Mouse (Mus musculus) CD4-positive, CD25-positive, alpha-beta regulatory T cell, adult 4 months (primary cell): ENCODE results near the gene 2010003K11Rik. TPM values are rescaled to one million over a fixed set of nuclear protein-coding genes. Genes with fewer than 3 reads are reported as not detected.
A peak's percentile ranks its signal among the peaks of the same experiment; 100 is the strongest.

Source experiments
- ATAC-seq: one replicate; pipeline ENCODE4 v1.8.0; 2017
- polyA plus RNA-seq, 2 experiments: library from polyadenylated mRNA; unstranded; fragments of 100-300 nt; shearing (Covaris generic); gene quantifications; one replicate each; pipeline ENCODE4 v1.2.1; 2017

Gene 2010003K11Rik
- polyA plus RNA-seq, result not detected

DNA sequence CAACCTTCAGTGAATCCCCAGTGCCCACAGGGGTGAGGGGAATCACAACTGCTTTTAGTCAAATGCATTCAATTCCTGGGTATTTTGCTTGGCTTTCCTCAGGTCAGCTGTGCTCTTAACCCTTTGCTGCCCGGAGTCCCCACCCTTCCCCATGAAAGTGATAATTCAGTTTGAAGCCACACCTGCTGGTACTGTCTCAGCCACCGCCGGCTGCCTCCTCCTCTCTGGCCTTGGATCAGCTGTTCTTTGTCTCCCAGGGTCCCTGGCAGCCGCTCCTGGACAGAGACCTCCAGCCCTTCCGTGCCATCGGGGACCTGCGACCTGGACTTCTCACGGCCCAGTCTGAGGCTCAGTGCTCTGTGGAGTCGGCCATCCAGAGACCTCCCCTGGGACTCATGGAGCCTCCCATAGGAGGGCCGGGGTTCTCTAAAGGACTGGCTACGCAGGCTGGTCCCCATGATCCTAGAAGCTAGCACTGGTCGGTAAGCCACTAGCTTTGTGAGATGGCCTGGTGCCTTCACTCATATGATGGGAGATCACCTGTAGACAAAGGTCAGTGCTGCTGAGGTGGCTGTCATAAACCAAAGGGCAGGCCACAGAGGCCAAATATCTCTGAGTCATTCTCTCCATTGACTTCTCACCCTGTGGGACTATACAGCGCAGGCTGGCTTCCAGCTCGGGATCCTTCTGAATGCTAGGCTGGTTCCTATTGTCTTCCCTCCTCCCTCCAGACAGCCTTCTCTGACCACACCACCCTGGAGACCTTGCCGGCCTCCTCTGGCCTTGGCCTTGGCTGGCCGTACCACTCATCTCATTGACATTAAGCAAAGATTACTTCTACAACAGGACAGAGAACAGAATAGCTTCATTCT, at the start of gene 2010003K11Rik:
TSS of gene 2010003K11Rik (minus strand) at position 522 of the 872 bp plus-strand sequence.
- ATAC-seq, result no peak

DNA sequence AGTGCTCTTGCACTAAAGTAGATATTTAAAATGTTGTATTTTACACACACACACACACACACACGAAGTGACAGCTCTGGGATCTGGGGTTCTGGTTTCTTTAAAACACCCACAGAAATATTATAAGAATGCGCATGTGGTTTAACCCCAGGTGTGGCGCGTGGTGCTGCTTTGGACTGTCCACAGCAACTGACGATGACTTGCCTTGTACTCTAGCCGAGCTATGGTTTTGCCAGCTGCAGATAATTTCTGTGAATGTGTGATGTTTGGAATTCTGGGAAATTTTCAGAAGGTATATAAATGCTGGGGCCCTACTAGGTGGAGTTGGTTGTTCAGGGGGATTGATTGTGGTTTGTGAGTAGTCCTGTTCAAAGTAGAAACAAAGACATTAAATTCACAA, 49.4 kb upstream of the 2010003K11Rik start:
- no peak for ATAC-seq

DNA sequence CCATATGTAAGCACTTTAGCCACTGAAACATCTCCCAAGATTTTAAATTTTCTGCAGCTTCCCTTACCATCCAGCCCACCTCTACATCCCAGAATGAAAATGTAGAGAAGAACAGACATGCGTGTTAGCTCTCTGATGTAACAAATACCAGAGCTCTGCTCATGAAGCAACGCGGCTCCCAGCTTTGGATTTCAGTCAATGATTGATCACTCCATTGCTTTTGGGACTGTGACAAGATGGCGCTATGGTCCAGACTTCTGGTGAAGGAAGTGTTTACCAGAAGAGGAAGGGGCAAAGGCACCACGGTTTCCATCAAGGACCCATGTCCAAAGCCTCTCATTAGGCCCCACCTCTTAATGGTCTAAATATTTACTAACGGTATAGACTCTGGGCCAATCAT, 47.5 kb upstream of the 2010003K11Rik start:
- ATAC-seq, result no peak

DNA sequence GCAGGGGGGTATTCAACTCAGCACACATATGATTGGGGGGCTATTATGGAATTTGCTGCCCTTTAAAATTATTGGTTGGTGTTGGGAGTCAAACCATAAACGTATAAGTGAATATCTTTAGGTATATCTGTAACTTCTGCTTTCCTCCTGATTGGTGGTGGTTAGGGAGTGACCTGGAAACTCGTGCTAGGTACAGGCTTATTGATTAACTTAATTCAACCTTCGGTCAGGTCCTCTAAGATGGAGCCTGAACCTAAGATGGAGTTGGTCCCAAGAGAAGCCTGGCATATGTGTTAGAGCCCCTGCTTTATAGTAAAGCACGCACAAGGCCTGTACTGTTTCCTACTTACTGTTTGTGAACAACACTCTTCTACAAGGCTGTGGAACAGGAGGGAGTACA, 46.7 kb upstream of the 2010003K11Rik start:
- ATAC-seq, result no peak

DNA sequence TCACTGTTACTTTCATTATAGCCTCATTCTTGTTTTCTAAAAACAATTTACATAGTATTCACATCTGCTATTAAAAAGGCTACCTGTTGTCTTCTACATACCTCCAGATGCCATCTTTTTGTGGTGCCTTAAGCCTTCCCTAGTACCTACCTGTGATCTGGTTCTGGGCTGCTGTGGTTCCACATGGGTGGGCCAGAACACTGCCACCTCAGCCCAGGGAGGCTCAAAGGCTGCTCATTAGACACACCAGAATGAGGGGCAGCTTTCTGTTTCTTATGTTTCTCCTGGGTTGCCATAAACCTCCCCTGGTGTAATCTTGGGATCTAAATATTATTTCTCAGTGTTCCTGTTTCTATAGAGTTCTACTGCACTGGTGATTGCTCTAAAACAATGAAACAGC, 43.7 kb upstream of the 2010003K11Rik start:
- no peak for ATAC-seq

DNA sequence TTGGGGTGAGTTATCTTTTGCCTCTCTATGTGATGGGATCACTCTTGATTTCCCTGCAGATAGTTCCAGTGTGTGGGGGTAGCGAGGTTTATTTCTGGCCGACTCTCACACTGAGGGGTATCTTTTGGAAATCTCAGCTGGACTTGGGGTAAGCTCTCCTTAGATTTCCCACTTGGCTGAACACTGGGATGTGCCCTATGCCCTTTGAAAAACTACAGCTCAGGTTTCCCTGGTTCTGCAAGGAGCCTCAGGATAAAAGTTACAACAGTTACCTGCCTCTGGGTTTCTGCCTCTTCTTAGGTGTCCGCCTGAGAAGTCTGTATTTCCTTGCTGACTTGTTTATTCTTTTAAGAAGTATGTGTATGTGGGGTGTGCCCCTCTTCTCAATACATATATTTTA, 42.6 kb upstream of the 2010003K11Rik start:
- no peak for ATAC-seq

DNA sequence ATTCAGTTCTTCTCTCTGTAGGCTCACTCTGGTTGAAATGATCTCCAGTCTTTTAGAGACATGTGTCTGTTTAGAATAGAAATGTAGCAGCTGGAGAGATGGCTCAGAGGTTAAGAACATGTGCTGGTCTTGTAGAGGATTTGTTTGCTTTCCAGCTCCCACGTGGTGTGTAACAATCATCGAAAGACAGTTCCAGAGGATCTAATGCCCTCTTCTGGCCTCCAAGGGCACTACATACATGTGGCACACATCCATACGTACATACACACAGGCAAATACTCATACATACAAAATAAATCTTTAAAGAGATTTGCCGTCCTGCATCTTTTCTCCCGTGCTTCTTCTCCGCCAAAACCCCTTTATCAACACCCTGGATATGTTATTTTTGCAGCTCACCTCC, 41.9 kb upstream of the 2010003K11Rik start:
- no peak for ATAC-seq

DNA sequence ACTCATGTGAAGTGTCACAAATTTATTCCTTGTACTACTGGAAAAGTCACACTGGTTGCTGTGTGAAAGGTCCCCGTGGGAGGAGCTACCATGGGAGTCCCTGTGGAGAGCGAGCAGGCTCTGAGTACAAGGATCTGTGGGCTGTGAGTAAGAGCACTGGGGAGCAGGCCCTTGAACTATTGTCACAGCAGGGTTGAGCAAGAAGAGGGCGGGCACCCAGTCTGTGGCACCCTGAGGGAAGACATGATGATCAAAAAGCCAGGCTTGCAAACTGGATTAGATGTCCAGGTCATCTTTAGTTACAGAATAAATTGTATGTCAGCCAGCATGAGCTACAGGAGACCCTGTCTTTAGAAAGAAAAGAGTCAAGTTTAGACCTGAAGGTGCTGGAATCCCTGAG, 38.2 kb upstream of the 2010003K11Rik start:
- no peak for ATAC-seq

DNA sequence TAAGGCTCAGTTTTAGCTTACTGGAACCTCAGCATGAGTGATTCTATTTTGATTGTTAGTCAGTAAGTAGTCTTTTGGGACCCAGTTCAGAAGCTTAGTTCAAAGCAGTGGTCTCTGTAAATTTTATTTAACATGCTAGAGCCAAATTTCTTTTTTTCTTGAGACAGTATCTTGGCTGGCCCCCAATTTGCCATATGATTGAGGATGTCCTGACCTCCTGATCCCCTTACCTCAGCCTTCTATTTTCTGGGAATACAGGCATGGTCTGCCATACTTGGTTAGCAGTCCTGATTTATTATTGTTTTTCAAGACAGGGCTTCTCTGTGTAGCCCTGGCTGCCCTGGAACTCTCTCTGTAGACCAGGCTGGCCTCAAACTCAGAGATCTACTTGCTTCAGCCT, 37.5 kb upstream of the 2010003K11Rik start:
- ATAC-seq, result no peak

DNA sequence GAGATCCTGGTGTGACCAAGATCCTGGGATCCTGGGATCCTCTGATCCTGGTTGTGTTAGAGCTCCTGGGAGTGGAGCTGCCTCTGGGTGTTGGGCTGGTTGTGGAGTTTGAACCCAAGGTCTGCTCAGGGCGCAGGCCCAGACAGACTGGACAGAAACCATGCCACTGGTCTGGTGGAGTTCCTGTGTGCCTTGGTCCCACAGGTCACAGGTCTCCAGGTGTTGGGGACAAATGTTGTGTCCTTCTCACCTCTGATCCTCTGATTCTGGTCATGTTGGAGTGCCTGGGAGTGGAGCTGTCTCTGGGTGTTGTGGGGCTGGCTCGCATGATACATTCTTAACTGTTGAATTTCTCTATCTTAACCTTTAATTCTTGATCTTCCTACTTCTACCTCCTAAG, 36.3 kb upstream of the 2010003K11Rik start:
- no peak for ATAC-seq

DNA sequence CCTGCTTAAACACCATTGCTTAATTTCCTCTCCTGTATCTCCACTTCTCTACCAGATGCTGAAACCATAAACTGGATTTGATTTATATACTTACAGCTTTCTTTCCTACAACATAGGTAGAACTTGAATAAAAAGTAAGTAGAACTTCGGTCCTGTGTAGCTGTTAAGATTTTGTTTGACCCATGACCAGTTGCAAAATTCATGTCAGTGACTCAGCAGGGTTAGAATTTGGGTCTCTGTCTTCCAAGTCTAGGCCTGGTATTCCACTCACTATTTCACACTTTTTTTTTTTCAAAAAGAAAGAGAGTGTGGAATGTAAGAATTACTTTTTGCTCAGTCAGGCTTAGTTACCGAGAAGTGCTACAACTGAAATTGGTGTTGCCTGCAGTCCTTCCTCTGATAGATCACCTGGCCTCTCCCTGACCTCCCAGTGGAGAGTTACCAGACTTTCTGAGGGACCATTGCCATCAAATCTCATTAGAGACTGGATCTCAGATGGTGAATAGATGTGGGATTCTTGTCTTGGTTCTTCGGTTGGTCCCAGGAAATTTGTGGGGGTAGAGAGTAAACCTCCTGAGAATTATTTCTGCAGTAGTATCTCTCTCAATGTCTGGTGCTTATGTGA, 23.2 kb upstream of the 2010003K11Rik start:
- ATAC-seq, result no peak

DNA sequence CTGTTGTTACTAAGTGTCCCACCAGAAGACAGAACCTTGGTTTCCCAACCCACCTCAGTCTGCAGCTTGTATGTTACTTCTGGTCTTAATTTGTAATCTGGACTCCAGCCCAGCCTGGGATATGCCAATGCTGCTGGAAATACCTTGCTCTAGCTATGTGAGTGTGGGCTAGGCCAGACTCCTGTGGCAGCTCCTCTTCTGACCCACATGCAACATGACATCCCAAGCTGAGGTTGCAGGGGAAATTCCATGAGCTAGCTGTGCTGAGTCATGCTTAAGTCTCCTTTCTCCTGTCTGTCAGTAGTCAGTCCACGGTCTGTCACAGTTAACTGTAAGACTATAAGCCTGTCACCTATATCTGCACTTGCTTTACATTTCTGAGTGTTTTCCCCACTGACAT, 19.1 kb upstream of the 2010003K11Rik start:
- ATAC-seq, result no peak

DNA sequence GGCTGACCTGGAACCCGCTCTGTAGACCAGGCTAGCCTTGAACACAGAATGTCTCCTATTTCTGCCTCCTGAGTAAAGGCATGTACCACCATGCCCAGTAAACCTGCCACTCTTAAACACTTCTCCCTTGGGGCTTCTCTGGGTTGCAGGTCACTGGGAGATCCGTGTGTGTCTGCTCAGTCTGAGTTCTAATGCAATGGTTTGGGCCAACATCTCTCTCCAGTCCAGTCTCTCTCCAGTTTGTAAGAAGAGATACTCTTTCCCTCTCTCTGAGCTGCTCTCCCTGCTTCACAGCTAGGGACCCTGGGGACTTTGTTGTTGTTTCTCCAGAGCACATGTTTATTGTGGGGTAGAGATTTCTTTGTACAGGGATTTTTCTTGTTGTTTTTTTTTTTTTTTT, 17.9 kb upstream of the 2010003K11Rik start:
- ATAC-seq, result no peak

DNA sequence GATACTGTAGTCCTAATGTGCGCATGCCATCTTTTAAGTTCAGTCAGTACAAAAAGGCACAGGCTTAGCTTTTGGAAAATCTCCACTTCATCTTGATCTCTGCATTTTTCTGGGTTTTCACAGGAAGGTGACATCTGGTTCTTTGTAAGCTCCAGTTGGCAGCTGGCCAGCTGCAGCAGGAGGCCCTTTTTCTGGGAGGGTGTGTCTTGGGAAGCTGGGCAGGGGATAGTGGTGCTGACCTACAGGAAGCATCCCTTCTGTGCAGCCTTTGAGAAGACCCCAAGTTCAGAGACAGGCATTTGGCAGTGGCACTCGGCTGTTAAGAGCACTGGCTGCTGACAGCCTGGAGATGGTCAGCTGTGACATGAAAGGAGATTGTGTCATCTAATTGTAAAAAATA, 17.4 kb upstream of the 2010003K11Rik start:
- no peak for ATAC-seq

DNA sequence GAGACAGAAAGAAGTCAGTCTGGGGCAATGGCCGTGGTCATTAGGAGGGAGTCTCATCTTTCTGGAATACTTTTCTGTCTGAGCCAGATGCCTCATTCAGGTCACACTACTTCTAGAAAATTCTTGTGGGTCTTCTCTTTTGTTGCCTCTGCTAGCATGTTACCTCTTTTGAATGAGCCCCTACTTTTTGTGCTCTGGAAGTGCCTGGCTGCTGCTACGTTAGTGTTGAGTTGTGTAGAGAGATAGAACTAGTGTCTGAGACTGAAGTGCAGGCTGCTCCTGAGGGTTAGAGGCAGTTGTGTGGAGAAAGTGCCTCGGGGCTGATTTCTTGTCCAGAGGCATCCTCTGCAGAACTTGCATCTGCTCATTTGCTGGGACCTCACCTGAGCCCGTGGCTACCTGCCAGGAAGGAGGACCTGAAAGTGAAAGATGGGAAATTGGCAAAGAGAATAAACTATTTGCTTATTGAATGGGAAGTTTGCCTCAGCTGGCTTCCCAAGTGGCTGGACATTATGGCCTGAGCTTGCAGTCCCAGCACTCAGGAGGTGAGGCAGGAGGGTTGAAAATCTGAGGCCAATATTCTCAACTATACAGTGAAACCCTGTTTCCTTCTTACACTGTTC, 15.0 kb upstream of the 2010003K11Rik start:
- ATAC-seq, result no peak

DNA sequence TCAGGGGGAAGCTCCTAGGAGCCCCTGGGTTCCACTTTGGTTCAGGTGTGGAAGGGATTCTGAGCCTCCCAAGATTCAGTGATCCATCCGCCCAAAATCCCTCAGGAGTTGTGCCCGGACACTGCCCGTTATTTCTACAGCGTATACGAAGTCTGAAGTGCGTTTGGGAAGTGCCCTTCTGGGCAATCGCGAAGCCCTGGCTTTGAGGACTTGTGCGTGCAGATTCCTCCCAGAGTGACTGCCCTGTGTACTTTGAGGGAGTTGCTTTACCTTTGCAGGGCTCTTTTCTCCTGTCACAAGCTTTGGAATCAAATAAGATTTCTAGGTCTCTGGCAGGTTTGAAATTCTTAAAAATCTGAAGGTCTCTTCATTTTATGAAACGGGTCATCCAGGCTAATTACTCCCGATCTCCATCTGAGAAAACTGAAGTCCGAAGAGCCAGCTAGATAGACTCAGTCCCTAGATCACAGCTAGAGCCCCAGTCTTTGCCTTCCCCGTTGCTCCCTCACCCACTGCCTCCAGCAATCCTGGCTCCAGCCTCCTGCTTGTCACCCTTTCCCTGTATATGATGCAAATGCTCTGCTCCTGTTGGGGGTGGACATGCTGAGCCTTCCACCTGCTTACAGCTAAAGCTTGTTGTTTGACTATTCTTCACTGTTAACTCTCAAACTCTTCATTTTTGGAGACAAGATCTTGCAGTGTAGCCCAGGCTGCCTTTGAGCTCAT, 12.9 kb upstream of the 2010003K11Rik start:
- ATAC-seq, result no peak

DNA sequence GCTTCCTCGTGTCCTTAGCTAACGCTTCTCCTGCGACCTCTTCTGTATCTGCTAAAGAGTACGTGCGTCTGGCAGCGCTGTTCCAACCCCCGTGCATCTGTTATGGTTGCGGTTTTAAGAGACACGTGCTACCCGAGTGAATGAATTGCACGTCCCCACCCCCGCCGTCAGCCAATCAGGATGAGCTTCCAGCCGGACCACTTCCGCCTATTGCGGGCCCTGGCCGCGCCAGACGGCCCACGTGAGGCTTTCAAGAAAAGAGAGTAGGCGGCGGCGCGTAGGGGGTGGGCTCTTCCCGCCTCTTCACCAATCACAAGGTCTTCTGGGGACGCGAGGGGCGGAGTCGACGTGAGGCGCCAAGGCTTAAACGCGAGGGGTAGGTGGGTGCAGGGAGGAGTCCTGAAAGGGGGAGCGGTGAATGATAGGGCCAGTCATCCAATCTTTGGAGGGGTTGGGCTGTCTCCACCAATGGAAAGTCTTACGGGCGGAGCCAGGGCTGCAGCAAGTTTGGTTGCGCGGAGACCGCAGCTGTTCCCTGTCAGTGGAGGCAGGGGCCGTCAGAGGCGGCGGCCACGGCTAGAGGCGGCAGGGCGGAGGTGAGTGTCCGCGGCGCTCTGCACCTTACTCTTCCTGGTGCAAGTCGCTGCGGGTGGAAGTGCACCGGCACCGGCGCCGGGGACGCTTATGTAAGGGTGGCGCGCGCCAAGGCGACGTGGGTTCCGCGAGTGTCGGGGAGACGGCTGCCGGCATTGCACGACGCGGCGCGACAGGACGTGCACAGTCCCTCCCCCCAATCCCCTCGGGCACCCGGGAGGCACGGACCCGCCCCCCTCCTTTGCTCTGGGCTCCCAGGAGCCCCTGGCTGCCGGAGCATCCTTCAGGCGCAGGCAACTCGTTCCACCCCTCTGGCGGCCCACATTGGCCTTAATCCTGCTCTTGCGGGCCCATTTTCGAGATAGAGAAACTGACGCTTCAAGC, 11.9 kb upstream of the 2010003K11Rik start, which contains the start of gene Pcx:
TSS of gene Pcx (plus strand) at position 487 of the 978 bp plus-strand sequence.
- ATAC-seq, result peak; percentile 93

DNA sequence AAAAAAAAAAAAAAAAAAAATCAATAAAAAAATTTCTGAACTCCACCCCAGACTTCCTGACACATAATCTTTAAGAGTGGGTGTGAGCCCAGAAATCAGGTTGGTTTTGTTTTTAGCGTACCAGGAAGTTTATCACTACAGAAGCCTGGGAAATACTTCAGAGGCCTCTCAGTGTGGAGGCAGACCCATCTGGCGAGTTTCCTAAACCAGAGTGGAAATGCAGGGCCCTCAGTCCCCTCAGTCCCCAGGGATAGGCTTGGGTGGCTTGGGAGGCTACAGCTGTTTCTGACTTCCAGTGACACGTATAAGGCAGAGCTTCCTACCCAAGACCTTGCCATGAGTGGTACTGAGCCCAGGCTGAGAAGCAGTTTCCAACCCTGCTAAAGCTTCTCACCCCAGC, 9.4 kb upstream of the 2010003K11Rik start:
- no peak for ATAC-seq

DNA sequence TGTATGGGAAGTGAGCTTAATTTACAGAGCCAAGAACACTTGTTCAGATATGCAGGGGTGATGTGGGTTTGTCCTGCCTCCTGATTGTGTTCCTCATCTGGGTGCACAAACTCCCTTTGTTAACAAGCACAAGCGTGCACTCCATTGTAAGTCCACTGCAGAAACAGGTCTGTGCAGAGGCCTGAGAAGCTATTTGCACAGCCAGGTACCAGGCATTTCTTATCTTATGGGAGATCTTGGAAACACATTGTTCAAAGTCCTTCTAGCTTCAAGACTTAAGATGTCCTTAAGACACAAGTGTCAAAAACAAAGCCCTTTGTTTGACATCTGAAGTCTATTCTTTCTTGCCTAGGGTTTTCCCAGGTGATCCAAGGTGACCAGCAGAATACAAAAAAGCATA, 6.4 kb upstream of the 2010003K11Rik start:
- ATAC-seq, result no peak

DNA sequence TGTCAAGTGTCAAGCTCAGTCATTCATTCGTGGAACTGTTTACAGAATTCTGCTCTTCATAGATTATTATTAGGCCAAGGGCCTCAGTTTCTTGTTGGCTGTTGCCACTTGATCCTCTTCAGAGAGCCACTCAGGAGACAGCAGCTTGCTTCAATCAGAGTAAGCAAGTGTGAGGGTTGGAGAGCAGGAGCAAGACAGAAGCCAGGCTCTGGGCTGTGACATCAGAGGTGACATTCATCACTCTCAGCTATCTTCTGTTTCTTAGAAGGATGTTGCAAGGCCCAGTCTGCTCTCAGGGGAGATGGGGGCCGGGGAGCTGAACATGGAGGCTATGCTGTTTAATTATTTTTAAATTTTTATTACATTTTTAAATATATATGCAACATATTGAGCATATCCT, 4.3 kb upstream of the 2010003K11Rik start:
- ATAC-seq, result no peak

DNA sequence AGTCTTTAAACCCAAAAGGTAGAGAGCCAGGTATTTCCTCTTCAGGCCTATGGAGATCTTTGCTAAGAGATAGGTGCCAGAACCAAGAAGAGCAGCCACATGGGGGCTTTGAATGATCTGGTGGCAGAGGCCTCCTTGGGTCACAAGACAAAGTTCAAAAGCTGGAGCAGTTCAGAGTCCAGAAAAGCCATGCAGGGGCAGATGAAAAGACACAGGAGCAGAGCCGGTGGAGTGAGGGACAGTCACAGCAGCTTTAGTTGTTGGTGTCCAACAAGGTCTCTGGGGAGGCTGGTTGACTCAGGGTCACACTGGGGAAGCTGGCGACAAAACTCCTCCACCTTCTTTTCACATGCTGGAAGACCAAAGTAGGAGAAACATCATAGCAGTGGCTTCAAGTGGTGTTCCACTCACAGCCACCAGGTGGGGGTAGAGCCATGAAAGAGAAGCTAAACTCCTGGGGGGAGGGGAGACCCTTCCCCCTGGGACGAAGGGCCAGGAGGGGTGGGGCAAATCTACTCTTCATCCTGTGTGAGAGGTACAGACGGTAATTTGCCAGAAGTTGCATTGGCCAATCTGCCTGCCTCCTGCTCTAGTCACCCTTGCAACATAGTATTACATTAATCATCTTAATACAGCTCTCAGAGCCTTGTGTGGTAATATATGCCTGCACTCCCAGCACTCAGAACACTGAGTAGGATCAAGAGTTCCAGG, 965 bp downstream of the 2010003K11Rik start:
- ATAC-seq, result peak; percentile 56
